ENCODE assay signal across 20 mouse cellular contexts in genomic region chr2:75474509-75474908, GRCm38 (mm10).
DNase-seq lines count a peak whose midpoint lies in the region; ATAC-seq and TF ChIP-seq lines count a peak whose summit lies in the region.
"Had no signal": no experiment of that assay in that cellular context is flagged by ENCODE, and none has a peak within 500 bp of the region (broad histone marks: within the 10 kb centered on the region; RNA-seq: fewer than 3 reads in every experiment).

No protein-coding gene starts in this region.

- CTCF ChIA-PET in Patski (lab: Charles Lee): no interaction called here

- no peak for TF ChIP-seq CTCF in Patski (IDR thresholded peaks at IDR 0.05)

- DNase-seq in kidney, postnatal 14 days: no peak
- peak; percentile 20 for DNase-seq in kidney, postnatal 10 days
- no peak for DNase-seq in kidney, adult 11 months
- peak; percentile 48 for DNase-seq in NIH3T3 (ENCODE audit: low read depth)
- peak; percentile 72 for DNase-seq in Patski (ENCODE audit: low read depth, low spot score)
- DNase-seq: adrenal gland, postnatal 10 days; cerebellum, adult 11-12 months; cerebellum, adult 9-11 months; gastrocnemius, adult 2 months; gastrocnemius, postnatal 25 days; heart, postnatal 10 days; heart, postnatal 4 days had no signal

- no peaks in the 10 kb centered on the region for H3K9me3 ChIP-seq in kidney, embryonic 14.5 days (ENCODE audit: control insufficient read depth, low read length)
- H3K9me3 ChIP-seq: forebrain, embryonic 10.5 days; heart, embryonic 10.5 days; hindbrain, embryonic 12.5 days had no signal

- H3K4me2 ChIP-seq in kidney, embryonic 14.5 days (replicated peaks; ENCODE audit: low read depth, low read length): no peak overlapping the region
- H3K4me2 ChIP-seq: hindbrain, embryonic 12.5 days had no signal

- in situ Hi-C loops in Patski (cut with MboI; ENCODE audit: low pct_unique_long_range_greater_than_20kb): no loop called here

- H3K4me1 ChIP-seq in kidney, embryonic 14.5 days (ENCODE audit: control insufficient read depth, insufficient read depth, low read length): no peaks in the 10 kb centered on the region; the same call in 1 of the 2 replicates

- ATAC-seq in kidney, embryonic 14.5 days (ENCODE audit: low FRiP score, low TSS enrichment): 0 out of 2 replicates have a peak, but pooled peaks have one; percentile 20
- ATAC-seq in Patski: peak; percentile 78
- no peak for ATAC-seq in erythroid progenitor cell, adult 5-6 weeks (replicated peaks; ENCODE audit: low FRiP score, poor library complexity, severe bottlenecking)
- ATAC-seq: forebrain, embryonic 14.5 days; hindbrain, embryonic 16.5 days; inflammation-experienced regulatory T-cells, adult 6 months had no signal

- no peak overlapping the region for H3K27ac ChIP-seq in kidney, embryonic 14.5 days (ENCODE audit: low read depth, low read length)
- H3K27ac ChIP-seq: forebrain, embryonic 10.5 days; gastrocnemius, adult 2 months; heart, embryonic 10.5 days; hindbrain, embryonic 12.5 days had no signal

- H3K9ac ChIP-seq in kidney, embryonic 14.5 days (ENCODE audit: low read depth, low read length): no peak overlapping the region
- H3K9ac ChIP-seq: hindbrain, embryonic 12.5 days had no signal

- no peak overlapping the region for H3K4me3 ChIP-seq in kidney, embryonic 14.5 days (ENCODE audit: low read length)
- H3K4me3 ChIP-seq: forebrain, embryonic 10.5 days; gastrocnemius, adult 2 months; heart, embryonic 10.5 days; hindbrain, embryonic 12.5 days had no signal

- POLR2A ChIA-PET in Patski (lab: Charles Lee): no interaction called here

- no peaks in the 10 kb centered on the region for H3K27me3 ChIP-seq in kidney, embryonic 14.5 days (ENCODE audit: control insufficient read depth, insufficient read depth, low read length)
- H3K27me3 ChIP-seq in Patski: no peaks in the 10 kb centered on the region
- H3K27me3 ChIP-seq: hindbrain, embryonic 12.5 days had no signal

- no peaks in the 10 kb centered on the region for H3K36me3 ChIP-seq in kidney, embryonic 14.5 days (ENCODE audit: control insufficient read depth, insufficient read depth, low read length)
- H3K36me3 ChIP-seq: forebrain, embryonic 10.5 days; heart, embryonic 10.5 days; hindbrain, embryonic 12.5 days had no signal

- WGBS in kidney, embryonic 14.5 days: 33% methylated on average over 6 of the region's 6 CpGs

Comparison
In these comparisons a context has a peak if more than half of its experiments do, and no peak if none do; other contexts are left out.
1. DNase-seq: peak in kidney, postnatal 10 days (single experiment), NIH3T3 (single experiment) and Patski (single experiment); none in kidney, postnatal 14 days (single experiment) and kidney, adult 11 months (single experiment).